Mouse (Mus musculus) intestine, embryonic 14.5 days (tissue): Measurements from ENCODE around the gene Camk2d. TPM values are rescaled to one million over a fixed set of nuclear protein-coding genes. Genes with fewer than 3 reads are reported as not detected.

Source experiments
- ATAC-seq: fragments of 200-750 bp; cut with Nextera tagmentation; replicated peaks from 2 replicates; pipeline ENCODE4 v1.8.0; 2017; ENCODE audit warnings: low read depth, moderate number of reproducible peaks, moderate TSS enrichment, moderate library complexity; ENCODE audit not compliant: low FRiP score, low TSS enrichment
- DNase-seq: peaks from one replicate; pipeline ENCODE4 v3.0.0-alpha.2; 2018; ENCODE audit warnings: low spot score
- H3K27ac ChIP-seq: fragments of 300-500 bp; sonication (generic); 2 replicates; pipeline ENCODE4 v1.5.1; 2014; ENCODE audit warnings: low read depth, mild to moderate bottlenecking, control low read depth
- H3K27me3 ChIP-seq: fragments of 300-500 bp; sonication (generic); replicated peaks from 2 replicates; pipeline ENCODE4 v1.6.1; 2014; ENCODE audit warnings: low read length, control low read depth; ENCODE audit not compliant: control insufficient read depth, insufficient read depth
- H3K36me3 ChIP-seq: fragments of 300-500 bp; sonication (generic); 2 replicates; pipeline ENCODE4 v1.6.1; 2014; ENCODE audit warnings: low read length, control low read depth; ENCODE audit not compliant: control insufficient read depth, insufficient read depth
- H3K4me1 ChIP-seq: fragments of 300-500 bp; sonication (generic); replicated peaks from 2 replicates; pipeline ENCODE4 v1.6.1; 2014; ENCODE audit warnings: low read length, control low read depth, mixed read lengths; ENCODE audit not compliant: control insufficient read depth, insufficient read depth
- H3K4me2 ChIP-seq: fragments of 300-500 bp; sonication (generic); 2 replicates; pipeline ENCODE4 v1.6.1; 2014; ENCODE audit warnings: low read length
- H3K4me3 ChIP-seq: fragments of 300-500 bp; sonication (generic); 2 replicates; pipeline ENCODE4 v1.5.1; 2014; ENCODE audit warnings: low read depth, low read length, control low read depth, mixed read lengths
- H3K9ac ChIP-seq: fragments of 300-500 bp; sonication (generic); 2 replicates; pipeline ENCODE4 v1.6.1; 2014; ENCODE audit warnings: mild to moderate bottlenecking, low read length
- H3K9me3 ChIP-seq: fragments of 300-500 bp; sonication (generic); 2 replicates; pipeline ENCODE4 v1.6.1; 2016; ENCODE audit warnings: low read length, control low read depth; ENCODE audit not compliant: control insufficient read depth
- WGBS: fragments of 180-500 bp; shearing (Covaris S2); extraction: QIAGEN DNeasy Blood & Tissue Kit; methylation state at CpG from one replicate; pipeline ENCODE4 v1.1.7; 2014; 5-methylcytosine and 5-hydroxymethylcytosine counted together
- polyA plus RNA-seq: library from polyadenylated mRNA; unstranded; fragments of >200 nt; fragmentation: Nextera tagmentation; extraction: Ambion mirVana; gene quantifications from 2 replicates; pipeline ENCODE4 v1.2.1, GENCODE M21; 2014

The Camk2d gene
- polyA plus RNA-seq, 1 experiment from 2014 or later = 47.0 TPM

- Histone ChIP-seq H3K27me3 (no peaks in the 10 kb centered on the region), H3K4me1 (peaks cover 18% of the 10 kb centered on the region), H3K4me2 (peak overlapping the region; percentile 39), H3K36me3 (no peaks in the 10 kb centered on the region), H3K9me3 (no peaks in the 10 kb centered on the region), H3K4me3 (no peak overlapping the region), H3K9ac (peak overlapping the region; percentile 7; the same call in 1 of the 2 replicates), H3K27ac (peak overlapping the region; percentile 34)
- no peak for ATAC-seq
- WGBS = 13% methylated on average over 7 of the region's 7 CpGs
- DNase-seq = peak; percentile 61
These were observed 97.2 kb downstream of the Camk2d start for GRCm38 (mm10) chr3:126693302-126693701.

GRCm38 (mm10) chr3:126695456-126696293 lies 99.6 kb downstream of the Camk2d start:
- no peak overlapping the region for H3K27ac ChIP-seq
- 41% methylated on average over 12 of the region's 12 CpGs for WGBS
- peaks cover 18% of the 10 kb centered on the region for H3K4me1 ChIP-seq
- no peaks in the 10 kb centered on the region for H3K9me3 ChIP-seq
- no peak overlapping the region for H3K4me3 ChIP-seq
- no peaks in the 10 kb centered on the region for H3K27me3 ChIP-seq
- ATAC-seq (0 out of 2 replicates have a peak, but pooled peaks have one; percentile 47), DNase-seq (no peak)
- no peak overlapping the region for H3K9ac ChIP-seq
- H3K4me2 ChIP-seq = no peak overlapping the region
- H3K36me3 ChIP-seq = no peaks in the 10 kb centered on the region

- no peak overlapping the region for H3K9ac ChIP-seq
- no peaks in the 10 kb centered on the region for H3K27me3 ChIP-seq
- no peak overlapping the region for H3K27ac ChIP-seq
- peaks cover 18% of the 10 kb centered on the region for H3K4me1 ChIP-seq
- H3K9me3 ChIP-seq = no peaks in the 10 kb centered on the region
- ATAC-seq (0 out of 2 replicates have a peak, but pooled peaks have one; percentile 6), DNase-seq (no peak)
- H3K4me2 ChIP-seq = no peak overlapping the region
- no peak overlapping the region for H3K4me3 ChIP-seq
- no peaks in the 10 kb centered on the region for H3K36me3 ChIP-seq
- WGBS = 73% methylated on average over 6 of the region's 6 CpGs
These were observed 100.5 kb downstream of the Camk2d start for GRCm38 (mm10) chr3:126696620-126697019.

- H3K4me3 ChIP-seq = no peak overlapping the region
- H3K27ac ChIP-seq = no peak overlapping the region
- no peak overlapping the region for H3K4me2 ChIP-seq
- DNase-seq (no peak), ATAC-seq (no peak)
- WGBS = 64% methylated on average over 3 of the region's 3 CpGs
- no peak overlapping the region for H3K9ac ChIP-seq
- H3K4me1 ChIP-seq = peaks cover 5% of the 10 kb centered on the region; the same call in 1 of the 2 replicates
- no peaks in the 10 kb centered on the region for H3K27me3 ChIP-seq
- peaks cover 4% of the 10 kb centered on the region; the same call in 1 of the 2 replicates for H3K9me3 ChIP-seq
- no peaks in the 10 kb centered on the region for H3K36me3 ChIP-seq
These were observed 103.6 kb downstream of the Camk2d start for GRCm38 (mm10) chr3:126699740-126700139.

- Histone ChIP-seq H3K27ac (no peak overlapping the region), H3K4me2 (no peak overlapping the region), H3K9me3 (peaks cover 4% of the 10 kb centered on the region; the same call in 1 of the 2 replicates), H3K4me1 (no peaks in the 10 kb centered on the region), H3K27me3 (no peaks in the 10 kb centered on the region), H3K9ac (no peak overlapping the region), H3K4me3 (no peak overlapping the region), H3K36me3 (no peaks in the 10 kb centered on the region)
- no peak for DNase-seq
- no peak for ATAC-seq
- WGBS = 86% methylated on average over 6 of the region's 6 CpGs
These were observed 105.0 kb downstream of the Camk2d start for GRCm38 (mm10) chr3:126701067-126701466.

- Histone ChIP-seq H3K27ac (no peak overlapping the region), H3K4me2 (no peak overlapping the region), H3K9me3 (peaks cover 4% of the 10 kb centered on the region; the same call in 1 of the 2 replicates), H3K36me3 (no peaks in the 10 kb centered on the region), H3K4me1 (no peaks in the 10 kb centered on the region), H3K27me3 (no peaks in the 10 kb centered on the region), H3K9ac (no peak overlapping the region), H3K4me3 (no peak overlapping the region)
- ATAC-seq (no peak), DNase-seq (no peak)
- 83% methylated on average over 6 of the region's 6 CpGs for WGBS
These were observed 105.5 kb downstream of the Camk2d start for GRCm38 (mm10) chr3:126701586-126701985.

- Histone ChIP-seq H3K9me3 (peaks cover 4% of the 10 kb centered on the region; the same call in 1 of the 2 replicates), H3K27ac (no peak overlapping the region), H3K4me1 (no peaks in the 10 kb centered on the region), H3K36me3 (no peaks in the 10 kb centered on the region), H3K9ac (no peak overlapping the region), H3K4me3 (no peak overlapping the region), H3K27me3 (no peaks in the 10 kb centered on the region), H3K4me2 (no peak overlapping the region)
- WGBS = 79% methylated on average over 1 of the region's 1 CpGs
- DNase-seq (no peak), ATAC-seq (no peak)
These were observed 109.4 kb downstream of the Camk2d start for GRCm38 (mm10) chr3:126705490-126705889.

GRCm38 (mm10) chr3:126714281-126714680 lies 118.2 kb downstream of the Camk2d start:
- Histone ChIP-seq H3K27me3 (no peaks in the 10 kb centered on the region), H3K9me3 (no peaks in the 10 kb centered on the region), H3K4me3 (no peak overlapping the region), H3K4me1 (no peaks in the 10 kb centered on the region), H3K36me3 (no peaks in the 10 kb centered on the region), H3K27ac (no peak overlapping the region), H3K9ac (no peak overlapping the region), H3K4me2 (no peak overlapping the region)
- WGBS = 89% methylated on average over 1 of the region's 1 CpGs
- DNase-seq (no peak), ATAC-seq (no peak)
